Mouse (Mus musculus) activated CD4-positive, CD25-positive, alpha-beta regulatory T cell, adult 4 months (primary cell): ENCODE measurements around the gene Dennd2a. TPM values are rescaled to one million over a fixed set of nuclear protein-coding genes. Genes with fewer than 3 reads are reported as not detected.

Experiments
- ATAC-seq: one replicate; pipeline ENCODE4 v1.8.0; 2017
- polyA plus RNA-seq, 2 experiments: library from polyadenylated mRNA; unstranded; fragments of 100-300 nt; shearing (Covaris generic); gene quantifications; one replicate each; pipeline ENCODE4 v1.2.1; 2017

Dennd2a gene
- 1 to 10 TPM in 1 of 2 experiments, not detected in 1; 1.3 TPM for polyA plus RNA-seq

GRCm38 (mm10) chr6:39557723-39558261 is at the start of gene Dennd2a:
TSS of gene Dennd2a (minus strand) at chr6:39557867.
- no peak for ATAC-seq

GRCm38 (mm10) chr6:39607365-39607764 is 49.7 kb upstream of the Dennd2a start:
- ATAC-seq: no peak

- ATAC-seq: peak; percentile 96
Measured at GRCm38 (mm10) chr6:39606862-39607261, 49.2 kb upstream of the Dennd2a start.

- no peak for ATAC-seq
Measured at GRCm38 (mm10) chr6:39606056-39606455, 48.4 kb upstream of the Dennd2a start.

- no peak for ATAC-seq
Measured at GRCm38 (mm10) chr6:39604565-39604964, 46.9 kb upstream of the Dennd2a start.

- ATAC-seq: no peak
Measured at GRCm38 (mm10) chr6:39601828-39602227, 44.2 kb upstream of the Dennd2a start.

GRCm38 (mm10) chr6:39600851-39601250 is 43.2 kb upstream of the Dennd2a start:
- no peak for ATAC-seq

- peak; percentile 99 for ATAC-seq
Measured at GRCm38 (mm10) chr6:39592401-39593214, 34.9 kb upstream of the Dennd2a start, which contains the start of gene Ndufb2. TSS of gene Ndufb2 (plus strand) at chr6:39592574.

- no peak for ATAC-seq
Measured at GRCm38 (mm10) chr6:39591481-39591880, 33.8 kb upstream of the Dennd2a start.

GRCm38 (mm10) chr6:39585517-39585916 is 27.9 kb upstream of the Dennd2a start, which contains the start of gene Gm42420:
TSS of gene Gm42420 (plus strand) at chr6:39585753.
- no peak for ATAC-seq

- ATAC-seq: no peak
Measured at GRCm38 (mm10) chr6:39581087-39581784, 23.6 kb upstream of the Dennd2a start.

- ATAC-seq: no peak
Measured at GRCm38 (mm10) chr6:39580558-39580957, 22.9 kb upstream of the Dennd2a start.

- ATAC-seq: no peak
Measured at GRCm38 (mm10) chr6:39579552-39579951, 21.9 kb upstream of the Dennd2a start.

GRCm38 (mm10) chr6:39574951-39575350 is 17.3 kb upstream of the Dennd2a start:
- ATAC-seq: no peak

- no peak for ATAC-seq
Measured at GRCm38 (mm10) chr6:39574555-39574869, 16.8 kb upstream of the Dennd2a start.

- ATAC-seq: peak; percentile 99
Measured at GRCm38 (mm10) chr6:39573791-39574554, 16.3 kb upstream of the Dennd2a start, which contains the start of gene Adck2. TSS of gene Adck2 (plus strand) at chr6:39573873.

GRCm38 (mm10) chr6:39570426-39570825 is 12.8 kb upstream of the Dennd2a start:
- no peak for ATAC-seq

- ATAC-seq: peak; percentile 79
Measured at GRCm38 (mm10) chr6:39567528-39567927, 9.9 kb upstream of the Dennd2a start.

- peak; percentile 91 for ATAC-seq
Measured at GRCm38 (mm10) chr6:39562166-39563015, 4.7 kb upstream of the Dennd2a start.

GRCm38 (mm10) chr6:39559276-39559939 is 1.7 kb upstream of the Dennd2a start:
- ATAC-seq: no peak
